Mouse (Mus musculus) CD4-positive, CD25-positive, alpha-beta regulatory T cell, adult 4 months (primary cell): ENCODE results near the gene Cdc27. TPM values are rescaled to one million over a fixed set of nuclear protein-coding genes. Genes with fewer than 3 reads are reported as not detected.
"Not testable (repeated sequence)": the region's sequence is repeated elsewhere in the genome, so short reads cannot be mapped to it uniquely, and the experiment has no call there.

Source experiments
- ATAC-seq: one replicate; pipeline ENCODE4 v1.8.0; 2017
- polyA plus RNA-seq, 2 experiments: library from polyadenylated mRNA; unstranded; fragments of 100-300 nt; shearing (Covaris generic); gene quantifications; one replicate each; pipeline ENCODE4 v1.2.1; 2017

Cdc27 gene
- polyA plus RNA-seq, 2 experiments from 2014 or later, result 14.0 to 15.1 TPM

- not testable (repeated sequence) for ATAC-seq
Observed at GRCm38 (mm10) chr11:104570515-104570914, 20.1 kb upstream of the Cdc27 start.

- no peak for ATAC-seq
Observed at GRCm38 (mm10) chr11:104568326-104568725, 17.9 kb upstream of the Cdc27 start.

DNA sequence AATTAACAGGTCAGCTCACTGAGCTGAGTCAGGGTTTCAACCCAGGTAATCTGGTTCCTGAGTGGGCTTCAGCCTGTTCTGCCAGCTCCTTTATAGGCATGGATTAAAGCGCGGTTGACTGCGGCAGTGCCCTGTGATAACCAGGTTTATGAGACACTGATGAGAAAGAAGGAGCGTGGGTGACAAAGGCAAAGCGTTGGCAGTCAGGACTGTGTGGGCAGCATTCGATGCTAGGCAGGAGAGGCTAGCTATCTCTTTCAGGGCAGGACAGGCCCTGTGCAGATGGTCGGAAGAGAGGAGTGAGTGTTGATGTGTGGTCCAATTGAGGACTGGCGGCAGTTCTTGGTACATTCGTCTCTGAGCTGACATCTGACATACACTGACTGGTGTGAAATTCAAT, 17.3 kb upstream of the Cdc27 start:
- no peak for ATAC-seq

DNA sequence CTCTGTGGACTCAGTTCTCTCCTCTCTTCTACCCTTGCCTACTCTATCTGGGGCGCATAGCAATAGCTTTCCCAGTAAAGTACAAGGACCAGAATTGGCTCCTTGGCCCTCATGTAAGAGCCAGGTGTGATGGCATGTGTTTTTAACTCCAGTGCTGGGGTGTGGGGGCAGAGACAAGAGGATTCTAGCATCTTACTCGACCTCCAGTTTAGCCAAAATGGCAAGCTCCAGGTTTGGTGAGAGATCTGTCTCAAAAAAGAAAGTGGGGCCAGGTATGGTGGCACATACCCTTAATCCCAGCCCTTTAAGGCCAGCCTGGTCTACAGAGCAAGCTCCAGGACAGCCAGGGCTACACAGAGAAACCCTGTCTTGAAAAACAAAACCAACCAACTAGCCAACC, 16.4 kb upstream of the Cdc27 start:
- no peak for ATAC-seq

DNA sequence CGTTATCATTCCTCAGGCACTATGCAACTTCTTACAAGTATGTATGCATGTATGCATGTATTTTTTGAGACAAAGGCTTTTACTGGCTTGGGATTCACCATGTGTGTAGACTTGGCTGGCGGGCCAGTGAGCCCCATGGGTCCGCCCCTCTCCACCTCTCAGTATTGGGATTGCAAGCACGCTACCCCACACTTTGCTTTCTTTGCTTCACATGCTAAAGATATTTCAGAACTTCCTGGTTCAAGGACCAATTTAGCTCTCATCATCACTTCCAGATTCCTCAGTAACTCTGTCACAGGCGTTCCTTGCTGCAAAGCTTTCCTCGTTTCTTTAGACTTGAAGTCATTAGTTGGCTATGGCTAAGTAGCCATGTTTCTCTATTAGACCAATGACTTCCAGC, 15.7 kb upstream of the Cdc27 start:
- ATAC-seq, result no peak

DNA sequence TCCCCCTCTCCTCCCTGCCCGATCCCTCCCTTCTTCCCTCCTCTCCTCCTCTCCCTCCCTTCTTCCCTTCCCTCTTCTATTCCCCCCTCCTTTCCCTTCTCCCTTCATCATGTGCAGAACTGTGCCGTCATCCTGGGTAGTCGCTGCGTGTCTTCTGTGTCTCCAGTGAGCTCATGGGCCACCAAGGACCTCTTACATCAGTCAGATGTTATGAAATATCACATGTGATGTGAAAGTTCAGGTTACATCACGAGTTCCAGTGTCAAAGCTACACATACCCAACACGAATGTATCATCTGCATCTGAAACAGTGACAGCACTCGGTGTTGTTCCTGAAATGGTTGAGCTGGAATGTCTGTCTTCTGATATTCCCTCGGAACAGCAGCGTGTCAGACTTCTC, 14.8 kb upstream of the Cdc27 start:
- no peak for ATAC-seq

DNA sequence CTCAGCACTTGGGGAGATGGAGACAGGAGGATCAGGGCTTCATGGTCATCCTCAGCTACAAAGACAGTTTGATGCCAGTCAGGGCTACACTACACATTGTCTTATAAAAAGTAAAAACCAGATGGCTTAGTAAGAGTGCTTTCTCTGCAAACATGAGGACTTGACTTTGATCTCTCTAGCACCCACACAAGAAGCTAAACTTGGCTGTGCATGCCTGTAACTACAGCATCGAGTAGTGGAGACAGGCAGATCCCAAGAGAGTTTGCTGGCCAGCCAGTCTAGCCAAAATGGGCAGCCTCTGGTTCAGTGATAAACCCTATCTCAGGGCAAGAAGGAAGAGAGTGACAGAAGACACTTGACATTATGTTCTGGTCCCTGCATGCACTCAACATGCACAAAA, 13.1 kb upstream of the Cdc27 start:
- ATAC-seq, result no peak

DNA sequence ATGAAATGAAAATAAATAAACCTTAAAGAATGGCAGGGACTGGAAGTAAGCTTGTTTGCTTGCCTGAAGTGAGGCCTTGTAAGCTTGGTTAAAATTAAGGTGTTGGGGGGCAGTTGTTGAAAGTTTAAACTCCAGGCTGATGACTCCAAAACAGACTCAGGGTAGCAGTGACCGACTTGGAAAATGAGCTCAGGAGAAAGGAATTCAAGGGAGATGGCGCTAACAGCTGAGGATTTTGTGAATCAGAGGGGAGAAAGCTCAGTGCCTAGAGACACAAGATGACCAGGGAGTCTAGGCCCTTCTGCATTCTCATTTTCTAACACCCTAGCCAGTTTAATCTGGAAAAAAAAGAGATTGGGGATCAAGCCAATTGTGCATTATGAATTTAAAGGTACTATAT, 10.6 kb upstream of the Cdc27 start:
- ATAC-seq, result no peak

DNA sequence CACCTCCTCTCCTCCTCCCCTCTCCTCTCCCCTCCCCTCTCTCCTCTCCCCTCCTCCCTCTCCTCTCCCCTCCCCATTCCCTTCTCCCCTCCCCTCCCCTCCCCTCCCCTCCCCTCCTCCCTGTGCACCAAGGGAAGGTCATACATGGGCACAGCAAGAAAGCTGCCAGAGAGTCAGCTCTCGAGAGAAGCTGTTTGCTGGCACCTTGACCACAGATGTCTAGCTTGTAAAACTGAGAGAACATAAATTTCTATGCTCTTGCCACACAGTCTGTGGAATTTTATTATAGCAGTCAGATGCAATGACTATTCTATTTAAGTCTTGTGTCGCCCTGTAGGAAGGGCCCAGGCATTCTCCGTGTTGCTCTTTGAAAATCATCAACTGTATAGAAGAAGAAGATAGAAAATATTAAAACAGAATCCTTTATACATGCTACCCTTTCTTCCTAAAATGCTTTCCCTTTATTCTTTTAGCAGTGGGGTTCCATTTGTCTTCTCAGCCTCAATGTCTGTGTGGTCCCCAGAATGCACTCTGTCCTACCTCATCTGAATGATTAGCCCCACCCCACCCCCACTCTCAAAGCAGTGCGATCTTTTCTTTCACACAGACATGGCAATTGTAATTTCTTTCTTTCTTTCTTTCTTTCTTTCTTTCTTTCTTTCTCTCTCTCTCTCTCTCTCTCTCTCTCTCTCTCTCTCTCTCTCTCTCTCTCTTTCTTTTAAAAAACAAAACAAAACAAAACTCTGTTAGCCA, 8.4 kb upstream of the Cdc27 start:
- ATAC-seq, result no peak

DNA sequence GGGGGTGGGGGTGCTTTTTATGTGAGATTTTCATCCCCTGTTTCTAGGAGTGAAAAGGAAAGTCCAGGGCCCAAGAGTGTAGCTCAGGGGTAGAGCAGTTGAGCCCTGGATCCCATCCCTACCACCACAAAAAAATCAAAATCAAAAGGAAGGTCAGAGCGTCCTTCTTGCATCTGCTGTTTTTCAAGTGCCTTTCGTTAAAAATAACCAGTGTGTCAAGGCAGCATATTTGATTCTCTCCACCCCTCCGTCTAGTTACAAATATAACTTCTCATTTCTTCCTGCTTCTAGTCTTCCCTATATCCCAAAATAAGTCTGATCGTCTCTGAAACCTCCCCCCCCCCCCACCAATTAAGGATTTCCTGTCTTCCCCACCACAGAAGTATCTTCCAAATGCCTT, 7.6 kb upstream of the Cdc27 start:
- no peak for ATAC-seq

DNA sequence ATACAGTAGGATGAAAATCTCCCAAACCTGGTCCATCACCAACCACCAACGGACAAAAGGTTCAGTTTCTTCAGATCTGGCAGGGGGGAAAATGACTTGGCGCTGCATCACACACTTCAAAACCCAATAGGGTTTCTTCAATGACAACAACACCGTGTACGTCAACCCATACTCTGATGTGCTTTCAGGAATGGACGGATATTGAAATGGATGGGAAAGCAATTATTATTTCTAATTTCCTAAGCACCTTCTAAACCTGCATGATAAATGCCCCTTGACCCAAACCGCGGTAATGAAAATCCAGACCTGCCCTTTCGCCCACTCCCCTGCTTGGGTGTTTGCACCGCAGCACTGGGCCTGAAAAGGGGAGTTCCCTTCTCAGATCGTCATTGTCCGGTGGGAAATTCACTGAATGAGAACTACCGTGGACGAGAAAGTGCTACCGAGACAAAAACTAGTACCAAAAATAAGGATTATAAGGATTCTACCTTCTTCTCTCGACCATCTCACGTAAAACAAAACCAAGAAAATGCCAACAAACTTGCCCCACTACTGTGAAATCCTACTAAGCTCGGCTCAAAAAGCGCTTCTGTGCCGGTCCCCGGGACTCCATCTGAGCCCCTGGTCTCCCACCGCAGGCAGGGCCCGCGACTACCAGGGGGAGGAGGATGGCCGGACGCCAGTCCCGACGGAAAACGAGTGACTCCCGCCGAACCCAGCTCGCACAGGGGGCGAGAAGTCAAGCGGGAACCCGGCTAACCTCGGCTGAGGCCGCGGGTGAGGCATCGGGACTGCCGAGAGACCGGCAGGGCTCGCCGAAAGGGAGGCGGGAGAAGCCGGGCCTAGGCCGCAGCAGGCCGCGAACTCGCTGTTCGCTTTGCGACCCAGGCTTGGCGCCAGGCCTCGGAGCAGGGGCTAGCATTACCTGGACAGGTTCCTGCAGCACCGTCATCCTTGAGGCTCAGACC, 698 bp downstream of the Cdc27 start:
- peak; percentile 44 for ATAC-seq

GRCm38 (mm10) chr11:104547502-104547901, 2.9 kb downstream of the Cdc27 start:
- no peak for ATAC-seq

GRCm38 (mm10) chr11:104544507-104544906, 5.9 kb downstream of the Cdc27 start:
- ATAC-seq, result no peak

DNA sequence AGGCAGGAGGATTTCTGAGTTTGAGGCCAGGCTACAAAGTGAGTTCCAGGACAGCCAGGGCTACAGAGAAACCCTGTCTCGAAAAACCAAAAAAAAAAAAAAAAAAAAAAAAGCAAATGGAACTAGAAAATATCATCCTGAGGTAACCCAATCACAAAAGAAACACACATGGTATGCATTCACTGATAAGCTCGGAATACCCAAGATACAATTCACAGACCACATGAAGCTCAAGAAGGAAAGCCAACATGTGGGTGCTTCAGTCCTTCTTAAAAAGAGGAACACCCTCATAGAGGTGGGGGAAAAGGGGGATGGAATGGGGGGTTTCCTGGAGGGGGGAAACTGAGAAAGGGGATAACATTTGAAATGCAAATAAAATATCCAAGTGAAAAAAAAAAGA, 7.1 kb downstream of the Cdc27 start:
- ATAC-seq, result not testable (repeated sequence)

DNA sequence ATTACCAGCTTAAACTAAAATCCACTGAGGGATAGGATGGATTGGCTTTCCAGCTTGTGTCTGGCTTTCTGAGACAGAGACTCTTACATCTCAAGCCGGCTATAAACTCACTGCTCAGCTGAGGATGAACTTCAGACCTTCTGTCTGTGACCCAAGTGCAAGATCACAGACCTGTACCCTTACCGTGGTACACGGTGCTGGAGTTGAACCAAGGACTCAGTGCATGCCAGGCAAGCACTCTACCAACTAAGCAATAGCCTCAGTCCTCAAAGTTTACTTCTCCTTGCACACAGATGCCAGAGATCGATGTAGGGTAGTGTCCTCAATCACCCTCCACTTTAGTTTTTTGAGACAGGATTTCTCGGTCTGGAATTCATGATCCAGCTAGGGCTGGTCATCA, 10.6 kb downstream of the Cdc27 start:
- ATAC-seq, result no peak

DNA sequence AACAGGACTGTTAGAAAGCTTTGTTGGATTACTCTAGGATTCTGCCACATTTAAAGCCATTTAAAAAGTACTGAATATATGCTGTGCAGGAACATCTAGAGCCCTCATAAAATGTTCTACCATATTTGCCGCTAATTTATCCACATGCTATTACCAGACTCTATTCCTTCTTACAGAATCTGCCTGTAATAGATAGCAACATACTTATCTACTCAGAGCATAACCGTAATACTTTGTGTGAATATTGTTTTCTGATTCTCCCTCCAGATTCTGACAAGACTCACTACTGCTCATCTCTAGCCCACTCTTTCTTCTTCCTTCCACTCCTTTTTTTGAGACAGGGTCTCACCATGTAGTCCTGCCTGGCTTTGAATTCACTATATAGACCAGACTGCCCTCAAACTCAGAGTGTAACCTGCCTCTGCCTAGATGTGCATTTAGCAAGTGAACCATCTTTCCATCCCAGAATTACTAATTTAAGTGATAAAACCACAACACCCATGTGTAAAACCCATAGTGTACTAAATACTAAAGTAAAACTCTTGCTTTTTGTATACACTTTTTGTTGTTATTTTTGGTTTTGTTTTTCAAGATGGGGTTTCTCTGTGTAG, 12.4 kb downstream of the Cdc27 start:
- ATAC-seq, result no peak

DNA sequence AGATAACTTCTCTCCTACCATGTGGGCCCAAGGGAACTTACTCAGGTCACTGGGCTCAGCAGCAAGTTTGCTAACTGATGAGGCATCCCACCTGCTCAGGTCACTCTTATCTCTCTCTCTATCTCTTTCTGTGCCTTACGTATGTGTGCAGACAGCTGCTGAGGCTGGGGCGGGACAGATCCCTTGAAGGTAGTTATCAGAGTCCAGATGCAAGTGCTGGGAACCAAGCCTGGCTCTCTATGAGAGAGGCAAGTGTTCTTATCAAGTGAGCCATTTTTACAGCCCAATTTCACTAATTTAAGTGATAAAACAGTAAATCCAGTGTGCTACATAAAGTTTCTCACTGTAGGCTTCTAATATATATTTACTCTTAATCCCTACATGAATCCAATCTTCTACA, 13.6 kb downstream of the Cdc27 start:
- ATAC-seq, result no peak

DNA sequence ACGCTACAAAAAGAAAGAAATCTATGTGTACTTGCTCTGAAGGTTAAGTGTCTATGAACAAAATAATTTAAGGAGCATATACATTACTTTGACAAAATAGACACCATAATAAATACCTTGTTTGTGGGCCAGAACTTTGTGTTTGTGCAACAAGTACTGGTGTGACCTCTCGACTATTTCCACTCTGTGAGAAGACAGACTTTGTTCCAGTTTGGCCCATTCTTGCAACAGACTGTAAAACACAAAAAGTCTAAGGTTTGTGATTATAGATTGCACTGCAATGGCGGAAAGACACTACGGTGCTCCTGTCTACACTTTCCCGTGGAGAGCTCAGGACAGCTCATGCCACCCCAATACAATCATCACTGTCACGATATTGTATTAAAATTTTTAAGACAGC, 24.5 kb downstream of the Cdc27 start:
- no peak for ATAC-seq

- ATAC-seq, result no peak
Observed at GRCm38 (mm10) chr11:104512436-104512835, 38.0 kb downstream of the Cdc27 start.

DNA sequence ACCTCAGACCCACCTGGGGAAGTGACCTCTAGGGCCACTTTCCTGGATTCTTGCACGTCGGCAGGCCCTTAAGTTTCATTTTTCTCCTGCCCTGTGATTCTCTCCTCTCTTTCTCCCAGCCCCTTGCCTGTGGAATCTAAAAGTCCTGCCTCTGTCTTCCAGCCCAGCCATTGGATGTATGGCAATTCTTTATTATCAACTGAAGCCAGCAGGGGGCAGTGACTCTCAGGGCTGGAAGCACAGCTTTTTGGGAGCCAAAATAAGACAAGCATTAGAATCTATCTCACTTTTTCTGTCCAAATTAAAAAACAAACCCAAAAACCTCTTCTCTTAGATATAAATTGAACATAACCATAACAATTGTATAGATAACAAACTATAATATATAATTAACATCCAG, 39.8 kb downstream of the Cdc27 start:
- no peak for ATAC-seq

- ATAC-seq, result no peak
Observed at GRCm38 (mm10) chr11:104508455-104508854, 42.0 kb downstream of the Cdc27 start.

DNA sequence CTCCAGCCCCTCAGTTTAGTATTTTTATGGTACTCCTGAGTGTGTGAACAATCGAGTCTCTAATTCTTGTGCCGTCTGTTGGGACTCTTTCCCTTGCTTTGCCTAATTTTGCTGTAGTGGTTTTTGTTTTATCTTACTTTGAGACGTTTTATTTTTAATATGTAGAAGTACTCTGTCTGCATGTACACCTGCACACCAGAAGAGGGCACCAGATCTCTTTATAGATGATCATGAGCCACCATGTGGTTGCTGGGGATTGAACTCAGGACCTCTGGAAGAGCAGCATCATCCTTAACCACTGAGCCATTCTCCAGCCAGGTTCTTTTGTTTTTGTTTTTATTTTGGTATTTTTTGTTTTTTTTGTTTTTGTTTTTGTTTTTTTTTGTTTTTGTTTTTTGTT, 62.1 kb downstream of the Cdc27 start:
- ATAC-seq, result no peak

DNA sequence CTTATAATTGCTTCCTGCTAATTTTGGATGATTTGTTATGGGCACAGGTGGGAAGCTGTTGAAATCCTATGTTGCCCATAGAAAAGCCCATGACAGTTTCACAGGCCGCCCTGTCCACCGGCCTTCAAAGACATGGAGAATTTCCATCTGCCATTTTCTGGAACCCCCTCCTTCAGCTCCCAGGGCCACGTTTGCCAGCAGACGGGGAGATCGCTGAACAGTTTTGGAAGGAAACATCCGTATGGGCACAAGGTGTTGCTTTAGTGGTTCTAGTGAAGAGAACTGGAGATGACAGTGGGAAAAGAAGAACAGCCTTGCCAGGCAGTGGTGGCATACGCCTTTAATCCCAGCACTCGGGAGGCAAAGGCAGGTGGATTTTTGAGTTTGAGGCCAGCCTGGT, 68.4 kb downstream of the Cdc27 start:
- ATAC-seq, result no peak

- ATAC-seq, result no peak
Observed at GRCm38 (mm10) chr11:104479505-104479904, 70.9 kb downstream of the Cdc27 start.
